Mouse (Mus musculus): ENCODE data around the gene Zscan4b.
"Not testable (repeated sequence)": the region's sequence is repeated elsewhere in the genome, so short reads cannot be mapped to it uniquely, and the experiment has no call there.

The Zscan4b gene

DNA sequence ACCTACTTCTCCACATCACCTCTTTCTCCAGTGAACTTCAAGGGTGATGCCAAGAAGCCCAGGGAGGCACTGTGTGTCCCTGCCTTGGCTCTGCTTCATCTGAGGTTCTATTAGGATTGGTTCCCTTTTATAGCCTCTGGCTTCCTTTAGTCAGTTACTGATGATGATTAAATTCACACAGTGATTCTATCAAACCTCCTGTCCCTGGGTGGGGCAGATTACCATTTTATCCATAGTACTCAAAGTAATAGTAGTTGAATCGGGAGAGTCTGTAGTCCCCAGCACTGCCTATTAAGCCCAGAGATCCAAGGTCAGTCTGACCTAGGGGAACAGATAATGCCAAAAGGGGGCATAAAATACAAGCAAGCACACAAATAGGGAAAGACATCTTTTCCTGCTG lies at the start of gene Zscan4b:
TSS of gene Zscan4b (minus strand) at position 101 of the 400 bp plus-strand sequence.
- not testable (repeated sequence) for DNase-seq
